Mouse (Mus musculus): Measurements from ENCODE around the gene Mrpl14.

Mrpl14 gene

DNA sequence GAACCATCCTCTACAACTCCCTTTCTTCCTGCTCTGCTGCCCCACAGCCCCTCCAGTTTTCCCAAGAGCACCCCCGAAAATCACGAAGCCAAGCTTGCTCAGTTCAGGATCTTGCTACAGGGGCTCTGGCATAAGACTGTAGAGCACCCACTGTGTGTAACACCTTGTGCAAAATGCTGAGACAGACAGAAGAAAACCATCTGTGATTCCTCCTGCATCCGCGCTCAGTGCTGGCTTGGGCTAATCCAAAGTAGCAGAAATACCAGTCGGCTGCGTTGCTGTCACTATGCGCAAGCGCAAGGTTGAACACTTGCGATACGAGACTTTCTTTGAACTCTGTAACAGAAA, 38.4 kb downstream of the Mrpl14 start:
- in situ Hi-C loops (cut with MboI, MseI): loop anchor here (5.0 kb wide), 1 partner anchor 52 kb away; no protein-coding TSS in a partner anchor

DNA sequence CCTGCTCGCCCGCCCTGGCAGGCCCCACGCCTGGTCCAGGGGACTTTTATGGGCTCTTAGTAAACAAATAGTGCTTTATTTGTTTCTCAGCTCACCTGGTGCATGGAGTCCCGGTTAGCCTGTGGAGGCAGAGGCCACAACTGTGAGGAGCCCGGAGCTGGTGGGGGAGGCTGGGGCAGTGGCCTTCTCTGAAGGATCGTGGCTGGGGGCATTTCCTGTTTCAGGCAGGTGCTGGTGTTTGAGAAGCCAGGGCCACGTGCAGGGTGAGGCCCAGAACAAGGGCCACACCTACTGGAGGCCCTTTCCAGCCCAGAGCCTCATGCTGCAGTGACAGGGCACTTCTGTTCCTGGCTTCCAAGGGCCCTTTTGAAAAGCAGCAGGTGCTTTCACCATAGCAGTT, 40.1 kb downstream of the Mrpl14 start:
- in situ Hi-C loops (cut with MboI, MseI): loop anchor here (5.0 kb wide), 1 partner anchor 406 kb away; no protein-coding TSS in a partner anchor

GRCm38 (mm10) chr17:45727481-45727880, 41.4 kb downstream of the Mrpl14 start:
- in situ Hi-C loops (cut with MboI, MseI): loop anchor here (5.0 kb wide), 1 partner anchor 405 kb away; no protein-coding TSS in a partner anchor

- in situ Hi-C loops (cut with MboI, MseI): loop anchor here (5.0 kb wide), 1 partner anchor 404 kb away; no protein-coding TSS in a partner anchor
These were observed 42.0 kb downstream of the Mrpl14 start for GRCm38 (mm10) chr17:45727983-45728723.

DNA sequence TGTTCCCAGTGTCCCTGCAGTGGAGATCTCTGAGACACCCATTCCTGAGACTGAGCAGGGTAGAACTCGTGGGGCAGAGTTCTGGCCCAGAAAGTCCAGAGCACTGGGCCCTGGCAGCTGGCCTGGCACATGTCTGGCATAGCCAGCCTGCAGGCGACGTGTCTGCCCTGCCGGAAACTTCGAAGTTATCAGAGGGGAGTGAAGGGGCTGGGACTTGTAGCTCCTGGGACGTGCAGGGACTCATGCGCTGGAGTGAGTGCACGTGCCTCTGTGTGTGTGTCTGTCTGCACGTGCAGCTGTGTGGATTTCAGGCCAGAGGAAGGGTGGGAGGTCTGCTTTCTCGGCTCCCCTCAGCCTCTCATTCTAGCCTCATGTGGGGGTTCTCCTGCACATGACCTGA, 43.3 kb downstream of the Mrpl14 start:
- in situ Hi-C loops (cut with MboI, MseI): loop anchor here (5.0 kb wide), 1 partner anchor 403 kb away; no protein-coding TSS in a partner anchor

- in situ Hi-C loops (cut with MboI, MseI): no loop called here
These were observed 44.6 kb downstream of the Mrpl14 start for GRCm38 (mm10) chr17:45730696-45731095.

- in situ Hi-C loops (cut with MboI, MseI): no loop called here
These were observed 45.2 kb downstream of the Mrpl14 start for GRCm38 (mm10) chr17:45731172-45731864.

DNA sequence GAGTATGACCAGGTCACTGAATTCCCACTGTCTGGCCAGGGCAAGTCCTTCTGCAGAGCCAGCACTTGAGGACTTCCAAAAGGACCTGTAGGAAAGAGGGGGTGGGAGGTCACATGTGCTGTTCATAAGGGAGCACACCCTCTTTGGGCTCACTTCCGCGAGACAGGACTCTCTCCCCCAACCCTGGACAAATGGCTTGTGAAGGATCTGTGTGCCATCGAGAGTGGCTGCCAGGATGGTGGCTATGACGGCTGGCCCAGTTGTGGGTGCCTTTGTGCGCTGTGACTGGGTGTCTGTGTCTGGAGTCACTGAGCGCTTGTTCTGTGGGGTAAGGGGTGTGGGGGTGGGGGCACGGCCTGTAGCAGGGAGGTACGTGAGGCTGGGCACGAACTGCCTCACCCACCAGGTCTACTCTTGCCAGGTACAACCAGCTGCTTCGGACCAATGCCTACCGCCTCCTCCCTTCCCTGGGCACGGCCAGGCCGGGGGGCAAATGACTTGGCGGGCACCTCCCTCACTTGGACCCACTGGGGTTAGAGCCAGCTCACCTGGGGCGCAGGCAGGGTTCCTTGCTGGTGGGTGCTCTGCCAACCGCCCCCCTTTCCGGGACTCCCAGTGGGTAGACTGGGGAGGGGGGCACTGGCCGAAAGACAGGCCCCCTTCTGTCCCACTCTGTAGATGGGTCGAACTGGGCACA, 47.1 kb downstream of the Mrpl14 start:
- in situ Hi-C loops (cut with MboI, MseI): no loop called here

GRCm38 (mm10) chr17:45733735-45734301, 47.7 kb downstream of the Mrpl14 start, which contains the start of gene 1600014C23Rik:
1600014C23Rik (minus strand) TSS chr17:45733844.
- in situ Hi-C loops (cut with MboI, MseI): no loop called here

DNA sequence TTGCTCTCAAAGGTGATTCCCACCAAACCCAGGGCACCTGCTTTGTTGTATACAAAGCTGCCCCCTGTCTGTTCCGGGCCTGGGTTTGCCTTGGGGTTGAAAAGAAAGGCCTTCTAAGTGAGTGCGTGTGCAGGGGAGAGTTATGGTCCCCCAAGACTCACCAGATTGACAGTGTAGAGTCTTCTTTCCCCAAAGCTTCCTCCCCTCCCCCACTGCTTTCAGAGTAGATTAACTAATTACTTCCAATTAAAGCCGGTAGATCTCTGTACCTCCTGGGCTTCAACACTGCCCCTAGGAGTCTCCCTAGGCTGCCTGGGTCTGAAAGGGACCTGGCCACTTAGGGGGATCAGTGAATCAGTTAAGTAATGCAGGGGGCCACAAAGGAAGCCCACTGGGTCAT, 48.2 kb downstream of the Mrpl14 start:
- in situ Hi-C loops (cut with MboI, MseI): no loop called here

- in situ Hi-C loops (cut with MboI, MseI): loop anchor here (5.0 kb wide), 1 partner anchor 297 kb away; the partner anchor contains the start of gene Vegfa
These were observed 48.8 kb downstream of the Mrpl14 start for GRCm38 (mm10) chr17:45734881-45735280.

GRCm38 (mm10) chr17:45735382-45736310, 49.5 kb downstream of the Mrpl14 start:
- in situ Hi-C loops (cut with MboI, MseI): loop anchor here (5.0 kb wide), 1 partner anchor 297 kb away; the partner anchor contains the start of gene Vegfa

DNA sequence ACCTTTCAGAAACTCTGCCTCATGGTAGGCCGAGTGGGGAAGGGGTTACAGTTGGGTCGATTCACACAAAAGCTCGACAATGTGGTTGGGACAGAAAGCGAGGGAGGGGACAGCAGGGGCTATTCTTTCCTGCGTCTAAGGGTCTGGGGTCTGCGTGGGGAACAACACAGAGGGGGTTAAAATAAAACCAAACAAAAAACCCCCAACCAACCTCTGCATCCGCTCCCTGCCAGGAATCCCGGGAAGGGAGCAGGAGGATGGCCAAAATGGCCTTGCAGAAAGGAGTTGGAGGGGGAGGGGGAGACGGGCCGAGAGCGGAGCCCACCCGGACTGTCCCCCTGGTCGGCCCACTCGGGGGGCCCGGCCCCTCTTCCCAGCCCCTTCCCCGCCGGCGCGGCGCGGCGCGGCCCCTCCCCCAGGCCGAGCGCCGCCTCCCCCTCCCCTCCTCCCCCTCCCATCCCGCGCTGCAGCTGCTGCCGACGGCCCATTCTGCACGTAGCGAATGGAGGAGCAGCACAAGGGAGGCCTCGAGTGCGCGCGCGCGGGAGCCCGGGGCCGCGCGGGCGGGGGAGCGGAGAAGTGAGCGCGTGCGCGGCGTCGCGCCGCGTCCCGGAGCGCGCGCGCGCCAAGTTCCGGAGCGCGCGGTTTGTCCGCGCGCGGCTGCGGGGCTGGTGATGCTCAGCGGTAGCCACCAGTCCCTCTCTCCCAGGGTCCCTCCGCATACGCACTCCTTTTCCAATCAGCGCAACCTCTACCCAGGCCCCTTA, 50.4 kb downstream of the Mrpl14 start:
- in situ Hi-C loops (cut with MboI, MseI): loop anchor here (5.0 kb wide), 1 partner anchor 296 kb away; the partner anchor contains the start of gene Vegfa

- in situ Hi-C loops (cut with MboI, MseI): loop anchor here (5.0 kb wide), 1 partner anchor 295 kb away; the partner anchor contains the start of gene Vegfa
These were observed 51.0 kb downstream of the Mrpl14 start for GRCm38 (mm10) chr17:45737078-45737601.

- in situ Hi-C loops (cut with MboI, MseI): no loop called here
These were observed 56.4 kb downstream of the Mrpl14 start for GRCm38 (mm10) chr17:45742371-45743147.

DNA sequence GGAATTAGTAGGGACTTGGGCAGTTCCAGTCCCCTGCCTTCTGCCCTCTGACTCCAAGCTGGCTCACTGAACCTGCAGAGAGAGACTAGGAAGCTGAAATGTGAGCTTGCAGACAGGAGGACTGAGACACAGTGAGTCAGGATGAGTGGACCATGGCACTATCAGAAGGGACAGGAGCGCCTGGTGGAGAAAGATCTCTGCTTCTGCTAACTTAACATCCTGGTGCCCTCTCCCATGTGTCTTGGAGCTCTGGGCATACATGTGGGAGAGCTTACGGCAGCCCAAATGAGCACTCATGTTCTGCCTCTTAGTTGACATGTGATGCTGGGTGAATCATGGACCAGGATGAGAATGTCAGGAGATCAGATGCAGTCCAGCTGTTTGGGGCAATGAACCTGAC, 59.5 kb downstream of the Mrpl14 start:
- in situ Hi-C loops (cut with MboI, MseI): no loop called here

DNA sequence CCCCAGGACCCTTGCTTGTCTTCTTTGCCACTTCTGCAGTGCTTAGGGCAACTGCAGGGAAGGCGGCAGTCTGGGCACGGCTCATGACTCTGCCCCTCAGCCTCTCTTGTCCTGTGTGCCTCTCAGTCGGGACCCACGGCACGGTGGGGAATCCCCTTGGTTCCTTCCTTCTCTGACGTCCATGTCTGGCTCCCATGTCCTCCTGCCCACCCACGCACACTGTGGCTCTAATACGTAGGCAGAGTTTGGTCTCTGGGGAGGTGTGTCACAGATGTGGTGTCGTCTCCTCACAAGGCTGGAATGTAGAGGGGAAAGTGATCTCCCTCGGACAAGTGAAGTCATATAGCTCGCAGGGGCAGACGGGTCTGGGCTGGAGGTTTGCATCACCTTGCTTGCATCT, 60.6 kb downstream of the Mrpl14 start:
- in situ Hi-C loops (cut with MboI, MseI): no loop called here

DNA sequence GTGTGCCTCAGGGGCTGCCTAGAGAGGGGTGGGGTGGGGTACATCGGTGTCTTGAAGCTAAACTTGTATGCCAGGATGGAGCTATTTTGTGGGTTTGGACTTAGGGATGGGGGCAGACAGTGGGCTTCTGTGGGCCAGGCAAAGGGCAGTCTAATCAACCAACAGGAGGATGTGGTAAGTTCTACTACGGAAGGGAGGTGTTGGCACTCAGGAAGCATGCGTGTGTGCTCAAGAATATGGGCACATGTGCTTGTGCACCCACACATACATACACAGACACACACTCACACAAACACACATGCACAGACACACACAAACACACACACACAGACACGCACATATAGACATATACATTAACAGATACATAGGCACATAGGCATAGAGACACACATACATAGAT, 61.2 kb downstream of the Mrpl14 start:
- in situ Hi-C loops (cut with MboI, MseI): no loop called here

All from T-helper 1 cell (primary cell).